Mouse (Mus musculus) layer of hippocampus, adult 8-10 months (tissue): Measurements from ENCODE around the gene Gemin5. TPM values are rescaled to one million over a fixed set of nuclear protein-coding genes. Genes with fewer than 3 reads are reported as not detected.

Experiments used
- DNase-seq, 2 experiments: peaks; one replicate each; pipeline ENCODE4 v3.0.0; 2022; ENCODE audit warnings: low spot score in 2 of 2
- total RNA-seq, 4 experiments: library from RNA; stranded (reverse); gene quantifications; 2 replicates each; pipeline ENCODE4 v1.2.4; 2022

Gemin5 gene
- total RNA-seq, 4 experiments from 2014 or later: 19.6 to 23.5 (median 20.0) TPM

DNA sequence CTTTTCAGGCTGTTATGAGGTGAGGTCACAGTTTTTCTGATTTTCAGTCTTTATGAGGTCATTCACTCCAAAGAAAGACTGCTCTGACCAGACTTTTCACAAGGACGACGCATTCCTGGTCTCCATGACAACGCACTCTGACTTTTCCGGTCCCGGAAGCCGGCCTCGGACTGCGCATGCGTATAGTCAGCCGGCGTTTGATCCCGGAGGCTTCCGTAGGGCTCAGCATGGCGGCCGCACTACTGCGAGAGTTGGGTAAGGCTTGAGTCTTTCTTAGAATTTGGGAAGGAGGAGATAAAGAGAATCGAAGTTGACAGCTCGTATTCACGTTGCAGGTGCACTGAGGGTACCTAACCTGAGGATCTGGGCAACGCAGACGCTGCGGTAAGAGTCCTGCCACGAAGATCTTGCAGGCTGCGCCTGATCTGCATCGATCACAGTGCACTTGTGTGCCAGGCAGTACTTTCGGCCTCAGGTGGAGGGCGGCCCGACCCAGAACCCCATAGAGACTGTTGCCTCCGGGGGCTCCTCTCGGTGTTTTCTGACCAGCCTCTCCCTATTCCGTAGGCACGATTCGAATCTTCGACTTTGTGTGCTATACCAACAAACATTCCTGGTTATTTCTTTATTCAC, 3.2 kb upstream of the Gemin5 start, which contains the start of gene Mrpl22:
Mrpl22 (plus strand) TSS at position 203 of the 633 bp plus-strand sequence.
- peak; percentile 92 to 96 for DNase-seq

GRCm38 (mm10) chr11:58169666-58170065, 1.3 kb upstream of the Gemin5 start:
- DNase-seq: no peak

DNA sequence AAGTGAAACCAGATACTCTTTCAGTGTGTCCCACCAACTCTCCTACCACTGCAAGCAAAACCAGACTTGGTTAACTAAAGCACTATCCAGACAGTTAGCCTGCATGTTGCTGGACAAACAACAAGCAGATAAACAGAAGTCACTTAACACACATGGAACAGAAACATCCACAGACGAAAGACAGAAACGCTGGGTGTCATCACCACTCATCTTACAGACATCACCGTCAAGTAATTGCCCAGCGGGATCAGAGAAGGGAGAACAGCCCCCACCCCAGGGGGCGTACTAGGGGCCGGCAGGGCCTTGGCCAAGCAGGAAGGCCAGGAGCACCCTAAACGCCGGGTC, 545 bp downstream of the Gemin5 start:
- no peak for DNase-seq

DNA sequence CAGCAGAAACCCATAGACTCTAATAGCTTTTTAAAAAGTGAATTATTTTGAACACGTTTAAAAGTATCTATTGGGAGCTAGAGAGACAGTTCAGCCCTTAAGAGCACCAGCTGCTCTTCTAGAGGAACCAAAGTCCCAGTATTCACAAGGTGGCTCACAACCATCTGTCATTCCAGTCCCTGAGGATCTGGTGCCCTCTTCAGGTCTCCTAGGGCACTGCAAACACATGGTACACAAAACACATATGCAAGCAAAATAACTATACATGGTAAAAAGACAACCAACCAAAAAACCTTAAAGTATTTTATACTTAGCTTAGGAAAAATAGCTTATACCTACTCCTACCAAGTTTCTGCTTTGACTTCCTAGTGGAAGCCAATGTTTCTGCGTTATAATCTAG, 3.3 kb downstream of the Gemin5 start:
- no peak for DNase-seq

DNA sequence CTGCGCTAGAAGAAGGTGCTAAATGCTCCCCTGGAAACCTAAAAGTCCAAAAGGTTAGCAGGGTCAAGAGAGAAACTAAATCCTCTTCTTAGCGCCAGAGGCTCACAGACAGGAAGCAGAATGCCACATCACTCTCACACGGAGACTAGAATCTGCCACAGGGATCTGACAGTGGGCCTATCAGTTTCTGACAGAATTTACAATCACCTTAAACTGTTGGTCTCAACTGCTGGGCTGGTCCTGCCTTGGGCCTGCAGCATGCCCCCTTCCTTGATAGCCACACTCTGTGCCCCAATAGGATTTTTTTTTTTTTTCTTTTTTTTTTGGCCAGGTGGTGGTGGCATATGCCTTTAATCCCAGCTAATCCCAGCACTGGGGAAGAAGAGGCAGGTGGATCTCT, 11.5 kb downstream of the Gemin5 start:
- DNase-seq: no peak

DNA sequence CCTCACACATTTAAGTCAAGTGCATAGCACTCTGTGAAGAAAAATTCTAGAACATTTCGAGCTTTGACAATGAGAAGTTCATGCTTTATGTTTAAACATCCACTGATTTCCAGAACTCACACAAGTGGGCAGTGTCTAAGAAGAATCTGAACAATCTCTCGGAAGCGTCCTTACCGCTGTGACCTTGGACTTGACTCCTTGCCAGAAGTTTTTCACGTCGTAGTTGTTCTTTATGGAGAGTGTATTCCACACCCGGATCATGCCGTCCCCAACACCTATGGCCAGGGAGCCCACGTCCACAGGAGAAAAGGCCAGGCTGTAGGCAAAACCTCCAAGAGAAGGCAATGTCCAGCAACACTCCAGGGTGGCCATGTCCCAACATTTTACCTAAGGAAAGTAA, 12.9 kb downstream of the Gemin5 start:
- DNase-seq: no peak

GRCm38 (mm10) chr11:58146241-58146640, 22.1 kb downstream of the Gemin5 start:
- no peak for DNase-seq

DNA sequence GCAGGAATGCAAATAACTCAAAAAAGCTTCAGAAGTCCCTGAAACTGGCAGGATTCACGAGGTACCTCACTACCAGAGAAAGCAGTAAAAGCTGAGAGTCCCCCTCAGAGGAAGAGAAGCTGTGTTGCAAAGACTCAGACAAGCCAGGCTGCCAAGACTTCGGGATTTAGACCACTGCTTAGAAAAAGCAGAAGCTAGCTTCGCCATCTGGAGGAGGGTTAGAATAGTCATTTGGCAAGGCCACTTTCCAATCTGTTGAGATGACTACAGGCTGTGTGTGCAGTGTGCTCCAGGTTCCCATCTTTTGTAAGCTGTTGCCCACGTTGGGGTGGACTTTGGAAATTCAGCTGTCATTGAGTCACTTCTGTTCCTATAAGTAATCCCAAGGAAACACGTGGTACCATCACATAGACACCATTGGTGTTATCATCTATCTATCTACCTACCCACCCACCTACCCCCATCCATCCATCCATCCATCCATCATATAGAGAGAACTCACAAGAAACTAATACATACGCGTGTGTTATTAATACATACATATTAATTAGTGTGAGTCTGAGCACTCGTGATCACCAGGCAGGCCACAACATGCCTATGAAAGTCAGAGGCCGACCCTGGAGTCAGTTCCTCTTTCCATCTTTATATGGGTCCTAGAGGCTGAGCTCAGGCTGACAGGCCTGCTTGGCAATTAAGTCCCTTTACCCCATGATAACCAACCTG, 24.5 kb downstream of the Gemin5 start:
- peak; percentile 36 to 50 for DNase-seq

- no peak for DNase-seq
Measured at GRCm38 (mm10) chr11:58139466-58139865, 28.9 kb downstream of the Gemin5 start.

GRCm38 (mm10) chr11:58138821-58139220, 29.5 kb downstream of the Gemin5 start:
- DNase-seq: no peak

DNA sequence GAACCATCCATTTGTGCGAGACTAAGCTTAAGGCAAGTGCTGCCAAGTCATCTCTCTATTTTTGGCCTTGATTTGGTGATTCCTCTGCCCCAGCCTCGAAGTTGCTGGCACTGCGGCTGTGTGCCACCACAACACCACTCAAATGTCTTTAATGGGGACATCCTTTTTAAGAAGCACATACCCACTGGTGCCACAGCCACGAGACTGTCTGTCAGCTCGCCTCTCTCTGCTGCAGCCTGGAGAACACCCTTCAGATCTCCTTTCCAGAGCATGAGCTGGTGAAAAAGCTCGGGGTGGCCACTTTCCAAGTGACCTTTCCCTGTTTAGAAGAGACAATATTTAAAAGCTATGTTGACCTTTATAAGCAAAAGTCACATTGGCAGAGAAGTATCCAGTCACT, 31.7 kb downstream of the Gemin5 start:
- no peak for DNase-seq

DNA sequence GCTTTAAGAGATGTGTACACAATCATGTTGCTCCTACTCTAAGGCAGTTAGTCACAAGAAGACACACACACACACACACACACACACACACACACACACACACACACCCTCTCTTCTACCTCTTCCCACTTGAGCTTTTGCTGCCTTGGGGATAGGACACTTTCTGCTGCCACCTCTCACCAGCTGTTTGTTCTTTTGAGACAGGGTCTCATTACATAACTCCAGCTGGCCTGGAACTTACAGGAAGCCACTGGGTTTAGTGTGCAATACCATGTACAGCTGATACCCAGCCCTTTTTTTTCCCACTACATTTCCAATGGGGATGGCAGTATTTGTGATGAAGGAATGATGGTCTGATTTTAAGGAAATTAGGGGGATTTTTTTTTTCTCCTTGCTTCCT, 33.0 kb downstream of the Gemin5 start:
- no peak for DNase-seq

- DNase-seq: no peak
Measured at GRCm38 (mm10) chr11:58134869-58135268, 33.5 kb downstream of the Gemin5 start.

GRCm38 (mm10) chr11:58132026-58132425, 36.3 kb downstream of the Gemin5 start:
- no peak for DNase-seq

DNA sequence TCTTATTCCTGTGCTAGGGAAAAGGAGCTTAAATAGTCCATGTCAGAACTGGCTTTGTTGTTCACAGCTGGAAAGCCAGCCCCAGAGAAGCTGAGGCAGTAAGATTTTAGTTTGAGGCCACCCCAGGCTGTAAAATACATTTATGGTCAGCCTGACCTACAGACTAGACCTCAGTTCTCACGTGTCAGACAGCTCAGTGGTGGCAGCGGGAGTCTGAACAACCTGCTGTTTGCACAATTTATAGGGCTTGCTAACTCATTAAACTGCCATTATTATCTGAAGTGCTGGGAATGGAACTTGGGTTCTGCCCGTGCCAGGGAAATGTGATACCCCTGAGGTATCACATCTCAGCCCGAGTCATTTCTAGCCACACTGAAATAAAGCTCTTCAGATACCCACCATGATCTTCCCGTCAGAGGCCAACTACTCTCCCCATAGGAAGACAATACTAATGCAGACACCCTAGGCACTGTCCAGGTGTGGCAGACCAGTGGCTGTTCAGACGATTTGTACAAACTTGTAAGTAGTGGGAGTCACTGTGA, 39.0 kb downstream of the Gemin5 start:
- no peak for DNase-seq

- DNase-seq: no peak
Measured at GRCm38 (mm10) chr11:58127544-58127943, 40.8 kb downstream of the Gemin5 start.

GRCm38 (mm10) chr11:58126397-58127160, 41.8 kb downstream of the Gemin5 start:
- DNase-seq: peak; percentile 20 to 23

- no peak for DNase-seq
Measured at GRCm38 (mm10) chr11:58125021-58125420, 43.3 kb downstream of the Gemin5 start.

DNA sequence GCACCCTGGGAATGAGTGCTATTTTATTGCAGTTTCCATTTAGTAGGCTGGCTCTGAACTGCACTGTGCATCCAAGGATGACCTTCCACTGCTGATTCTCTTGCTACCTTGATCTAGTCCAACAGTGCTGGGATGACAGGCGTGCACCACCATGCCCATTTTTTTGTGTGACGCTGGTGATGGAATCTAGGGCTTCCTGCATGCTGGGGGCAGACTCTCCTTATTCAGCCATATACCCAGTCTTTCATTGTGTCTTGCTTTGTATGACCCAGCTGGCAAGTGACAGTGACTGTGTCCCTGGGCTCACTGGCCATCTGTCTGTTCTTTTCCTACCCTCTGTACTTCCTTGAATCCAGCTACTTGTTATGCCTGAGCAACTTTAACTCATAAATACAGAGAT, 44.6 kb downstream of the Gemin5 start:
- no peak for DNase-seq

- no peak for DNase-seq
Measured at GRCm38 (mm10) chr11:58121351-58121750, 47.0 kb downstream of the Gemin5 start.

DNA sequence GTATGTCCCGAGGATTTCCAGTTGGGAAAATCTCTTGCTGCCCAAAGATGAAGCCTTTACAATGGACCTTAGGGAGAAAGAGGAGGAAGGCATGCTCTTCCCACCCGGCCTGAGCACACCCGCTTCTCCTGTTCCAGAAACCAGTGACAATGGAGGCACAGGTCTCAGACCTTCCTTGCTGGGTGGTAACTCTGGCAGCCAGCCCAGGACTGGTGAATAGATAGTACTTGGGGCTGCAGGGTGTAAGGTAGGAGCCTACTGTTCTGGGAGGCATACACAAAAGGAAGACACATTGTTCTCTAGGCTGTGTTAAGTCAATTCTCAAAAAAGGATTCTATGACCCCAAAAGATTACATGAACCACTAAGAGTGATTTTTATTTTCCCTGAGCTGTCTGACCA, 47.7 kb downstream of the Gemin5 start:
- no peak for DNase-seq

DNA sequence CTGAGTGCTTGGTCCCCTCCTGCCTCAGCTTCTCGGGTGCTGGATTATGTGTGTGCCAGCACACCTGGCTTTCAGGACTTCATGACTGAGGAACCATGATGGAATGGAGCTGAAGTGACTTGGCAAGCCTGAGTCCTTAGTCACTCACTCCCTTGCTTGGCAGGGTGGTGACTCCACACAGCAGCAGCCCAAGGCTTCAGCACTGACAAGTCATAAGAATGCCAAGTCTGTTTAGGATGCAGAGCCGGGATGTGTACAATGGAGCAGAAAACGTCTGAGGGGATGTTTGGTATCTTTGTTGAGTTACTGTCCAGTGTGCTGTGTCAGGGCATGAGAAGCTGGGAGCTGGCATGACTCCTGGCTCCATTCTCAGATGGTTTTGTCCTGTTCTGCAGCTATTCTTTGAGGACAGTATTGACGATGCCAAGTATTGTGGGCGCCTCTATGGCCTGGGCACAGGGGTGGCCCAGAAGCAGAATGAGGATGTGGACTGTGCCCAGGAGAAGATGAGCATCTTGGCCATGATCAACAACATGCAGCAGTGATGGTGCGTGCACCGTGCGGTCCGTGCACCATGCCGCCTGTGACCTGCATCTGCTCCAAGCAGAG, 51.2 kb downstream of the Gemin5 start:
- no peak for DNase-seq
